Mouse (Mus musculus) embryonic fibroblast, embryonic 13.5 days (primary cell): ENCODE results near the gene Rpl36al.

ENCODE experiments used
- CTCF ChIP-seq: IDR thresholded peaks from 2 replicates; pipeline ENCODE4 v1.5.1; 2011; ENCODE audit warnings: mild to moderate bottlenecking, control low read depth, low read length, moderate library complexity, borderline replicate concordance; ENCODE audit not compliant: insufficient read depth
- POLR2A ChIP-seq: IDR thresholded peaks from 2 replicates; pipeline ENCODE4 v1.6.1; 2011; ENCODE audit warnings: low read depth, mild to moderate bottlenecking, control low read depth, low read length, moderate library complexity

DNA sequence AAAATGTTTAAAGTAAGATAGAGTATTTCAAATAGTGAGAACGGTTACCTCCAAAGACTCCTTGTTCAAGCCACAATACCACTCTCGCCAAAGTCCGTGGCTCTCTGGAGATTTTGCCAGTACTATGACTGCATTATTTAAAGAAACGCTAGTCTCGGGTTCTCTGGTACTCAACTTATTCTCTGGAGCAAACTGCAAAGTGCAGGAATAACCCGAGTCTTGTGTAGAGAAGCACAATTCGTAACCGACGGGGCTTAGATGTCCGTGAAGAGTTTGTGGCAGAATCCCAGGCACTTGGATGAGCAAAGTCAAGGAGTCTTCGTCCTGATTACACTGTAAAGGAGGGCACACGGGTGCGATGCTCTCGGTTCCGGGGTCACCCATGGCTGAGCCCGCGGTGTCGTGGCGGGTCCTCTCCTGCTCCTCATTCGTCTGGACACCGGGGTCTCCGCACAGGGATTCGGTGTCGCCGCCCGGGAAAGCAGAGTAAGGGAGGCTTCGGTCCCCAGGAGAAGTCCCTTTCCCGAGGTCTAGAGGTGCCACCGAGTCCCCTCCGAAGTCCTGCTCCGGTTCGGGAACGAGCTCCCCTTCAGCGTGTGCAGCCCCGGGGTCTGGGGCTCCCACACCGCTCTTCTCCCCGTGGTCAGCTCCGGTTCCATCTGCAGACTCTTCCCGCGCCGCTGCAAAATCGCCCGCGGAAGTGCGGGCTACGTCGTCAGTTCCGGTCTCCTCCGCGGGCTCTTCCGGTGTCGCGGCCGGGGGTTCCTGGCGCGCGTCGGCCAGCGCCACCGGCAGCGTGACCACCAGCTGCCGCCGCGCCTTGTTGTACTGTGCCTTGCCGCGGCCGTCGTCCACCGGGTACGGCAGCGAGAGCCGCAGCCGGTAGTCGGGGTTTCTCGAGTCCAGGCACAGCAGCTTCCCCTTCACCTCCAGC, 12.8 kb upstream of the Rpl36al start, which contains the start of gene Gm49383:
- TF ChIP-seq CTCF = no peak
- TF ChIP-seq POLR2A = peak; percentile 94
